9 mouse cellular contexts compared by ENCODE assay signal in genomic region chr16:44190968-44191367, GRCm38 (mm10).
"Had no signal": no experiment of that assay in that cellular context is flagged by ENCODE, and none has a peak within 500 bp of the region (broad histone marks: within the 10 kb centered on the region; RNA-seq: fewer than 3 reads in every experiment).

No protein-coding gene starts in this region.

- H3K9me3 ChIP-seq: midbrain, embryonic 13.5 days had no signal

- H3K9ac ChIP-seq: limb, embryonic 12.5 days; liver, embryonic 13.5 days; liver, postnatal 0 days; midbrain, embryonic 13.5 days had no signal

- H3K4me3 ChIP-seq: layer of hippocampus, adult 2 months; limb, embryonic 12.5 days; liver, embryonic 13.5 days; midbrain, embryonic 13.5 days had no signal

- H3K27me3 ChIP-seq: limb, embryonic 12.5 days; liver, embryonic 13.5 days; midbrain, embryonic 13.5 days had no signal

- H3K4me1 ChIP-seq: limb, embryonic 12.5 days; midbrain, embryonic 13.5 days had no signal

- ATAC-seq: liver, postnatal 0 days; midbrain, embryonic 13.5 days had no signal

- DNase-seq: kidney, postnatal 36 days; liver; liver, embryonic 13.5 days; liver, postnatal 0 days; right cerebral cortex, postnatal 25 days; thymus, postnatal 36 days had no signal

- H3K4me2 ChIP-seq: limb, embryonic 12.5 days; liver, embryonic 13.5 days; midbrain, embryonic 13.5 days had no signal

- H3K27ac ChIP-seq: layer of hippocampus, adult 2 months; limb, embryonic 12.5 days; liver, embryonic 13.5 days; midbrain, embryonic 13.5 days had no signal
